Mouse (Mus musculus) megakaryocyte-erythroid progenitor cell, adult 5-6 weeks (primary cell): ENCODE results near the gene Kcnh4. TPM values are rescaled to one million over a fixed set of nuclear protein-coding genes. Genes with fewer than 3 reads are reported as not detected.

Experiments
- ATAC-seq: replicated peaks from 2 replicates; pipeline ENCODE4 v1.8.0; 2016; ENCODE audit warnings: mild to moderate bottlenecking, inconsistent platforms; ENCODE audit not compliant: severe bottlenecking, poor library complexity, low FRiP score, low TSS enrichment
- total RNA-seq, 2 experiments: library from RNA; stranded (forward) in 1 of 2; stranded (reverse) in 1 of 2; fragments of 200-1000, 215-1000 nt in 1 of 2; fragments of >200 nt in 1 of 2; fragmentation: Nextera tagmentation in 1 of 2; gene quantifications; 2 replicates each; pipeline ENCODE4 v1.2.3; 2014 to 2017

The Kcnh4 gene
- total RNA-seq, 2 experiments from 2014 or later = not detected

DNA sequence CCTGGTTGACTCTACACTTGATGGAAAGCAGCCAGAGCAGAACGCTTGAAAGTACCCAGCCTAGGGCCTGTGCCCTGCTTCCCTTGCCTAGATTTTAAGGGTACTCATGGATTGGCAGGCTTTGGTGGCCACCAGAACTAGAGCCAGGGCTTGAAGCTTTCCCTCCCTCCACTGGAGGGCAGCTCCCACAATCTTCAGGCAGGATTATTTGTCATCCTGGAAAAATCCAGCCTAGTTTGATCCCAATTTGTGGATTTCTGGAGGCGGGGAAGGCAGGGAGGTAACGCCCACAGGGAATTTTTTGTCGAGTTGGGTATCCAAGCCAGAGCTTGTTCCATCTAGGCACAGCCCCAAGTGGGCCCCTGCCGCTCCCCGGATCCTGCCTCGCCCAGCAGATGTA lies 69.4 kb downstream of the Kcnh4 start:
- ATAC-seq = no peak

Other genes starting within 250 kb of the Kcnh4 start
- 99.9 and 114 TPM in 2 replicates for gene Acly, start 231.9 kb downstream of the Kcnh4 start, total RNA-seq (2014; fragmentation: Nextera tagmentation)
- 90.6 and 112 TPM in 2 replicates for gene Acly, start 231.9 kb downstream of the Kcnh4 start, total RNA-seq (2017)
- not detected in 2 replicates for gene Ttc25, start 214.3 kb downstream of the Kcnh4 start, total RNA-seq (2014; fragmentation: Nextera tagmentation)
- not detected in 2 replicates for gene Ttc25, start 214.3 kb downstream of the Kcnh4 start, total RNA-seq (2017)
- 57.0 and 60.8 TPM in 2 replicates for gene Cnp, start 185.0 kb downstream of the Kcnh4 start, total RNA-seq (2014; fragmentation: Nextera tagmentation)
- 26.7 and 44.2 TPM in 2 replicates for gene Cnp, start 185.0 kb downstream of the Kcnh4 start, total RNA-seq (2017)
- 14.2 and 14.9 TPM in 2 replicates for gene Nkiras2, start 140.7 kb downstream of the Kcnh4 start, total RNA-seq (2014; fragmentation: Nextera tagmentation)
- 4.2 and 11.2 TPM in 2 replicates for gene Nkiras2, start 140.7 kb downstream of the Kcnh4 start, total RNA-seq (2017)
- 133 and 176 TPM in 2 replicates for gene Dnajc7, start 139.8 kb downstream of the Kcnh4 start, total RNA-seq (2014; fragmentation: Nextera tagmentation)
- gene Dnajc7, start 139.8 kb downstream of the Kcnh4 start, total RNA-seq (2017) = 139 and 147 TPM in 2 replicates
- not detected in 2 replicates for gene Zfp385c, start 67.5 kb downstream of the Kcnh4 start, total RNA-seq (2014; fragmentation: Nextera tagmentation)
- not detected in 2 replicates for gene Zfp385c, start 67.5 kb downstream of the Kcnh4 start, total RNA-seq (2017)
- 14.2 and 16.4 TPM in 2 replicates for gene Dhx58, start 55.7 kb downstream of the Kcnh4 start, total RNA-seq (2014; fragmentation: Nextera tagmentation)
- gene Dhx58, start 55.7 kb downstream of the Kcnh4 start, total RNA-seq (2017) = 11.8 and 12.9 TPM in 2 replicates
- 60.8 and 61.6 TPM in 2 replicates for gene Kat2a, start 47.5 kb downstream of the Kcnh4 start, total RNA-seq (2014; fragmentation: Nextera tagmentation)
- 15.2 and 30.5 TPM in 2 replicates for gene Kat2a, start 47.5 kb downstream of the Kcnh4 start, total RNA-seq (2017)
- gene Hspb9, start 46.1 kb downstream of the Kcnh4 start, total RNA-seq (2014; fragmentation: Nextera tagmentation) = not detected in 2 replicates
- not detected in 2 replicates for gene Hspb9, start 46.1 kb downstream of the Kcnh4 start, total RNA-seq (2017)
- gene Rab5c, start 21.7 kb downstream of the Kcnh4 start, total RNA-seq (2014; fragmentation: Nextera tagmentation) = 77.5 and 147 TPM in 2 replicates
- gene Rab5c, start 21.7 kb downstream of the Kcnh4 start, total RNA-seq (2017) = 81.5 and 95.4 TPM in 2 replicates
- gene Hcrt, start 3.0 kb upstream of the Kcnh4 start, total RNA-seq (2014; fragmentation: Nextera tagmentation) = not detected in 2 replicates
- not detected in 2 replicates for gene Hcrt, start 3.0 kb upstream of the Kcnh4 start, total RNA-seq (2017)
- 1.5 and 8.0 TPM in 2 replicates for gene Ghdc, start 11.0 kb upstream of the Kcnh4 start, total RNA-seq (2014; fragmentation: Nextera tagmentation)
- 1.3 and 1.7 TPM in 2 replicates for gene Ghdc, start 11.0 kb upstream of the Kcnh4 start, total RNA-seq (2017)
- 45.1 and 53.5 TPM in 2 replicates for gene Stat5b, start 90.8 kb upstream of the Kcnh4 start, total RNA-seq (2014; fragmentation: Nextera tagmentation)
- 37.0 and 58.7 TPM in 2 replicates for gene Stat5b, start 90.8 kb upstream of the Kcnh4 start, total RNA-seq (2017)
- gene Stat5a, start 99.4 kb upstream of the Kcnh4 start, total RNA-seq (2014; fragmentation: Nextera tagmentation) = 81.1 and 116 TPM in 2 replicates
- gene Stat5a, start 99.4 kb upstream of the Kcnh4 start, total RNA-seq (2017) = 55.9 and 62.7 TPM in 2 replicates
- 16.7 and 20.2 TPM in 2 replicates for gene Stat3, start 179.6 kb upstream of the Kcnh4 start, total RNA-seq (2014; fragmentation: Nextera tagmentation)
- gene Stat3, start 179.6 kb upstream of the Kcnh4 start, total RNA-seq (2017) = 20.3 and 50.3 TPM in 2 replicates
- 2.4 and 3.7 TPM in 2 replicates for gene Cavin1, start 210.9 kb upstream of the Kcnh4 start, total RNA-seq (2014; fragmentation: Nextera tagmentation)
- gene Cavin1, start 210.9 kb upstream of the Kcnh4 start, total RNA-seq (2017) = 3.8 and 6.1 TPM in 2 replicates
- gene Atp6v0a1, start 249.5 kb upstream of the Kcnh4 start, total RNA-seq (2014; fragmentation: Nextera tagmentation) = 65.0 and 67.0 TPM in 2 replicates
- gene Atp6v0a1, start 249.5 kb upstream of the Kcnh4 start, total RNA-seq (2017) = 32.0 and 71.5 TPM in 2 replicates